Mouse (Mus musculus) urinary bladder, postnatal 4 days (tissue): ENCODE data around the gene Pnpo.
A peak's percentile ranks its signal among the peaks of the same experiment; 100 is the strongest.

Source experiments
- DNase-seq, 2 experiments: peaks; one replicate each; pipeline ENCODE4 v3.0.0; 2021 to 2022; ENCODE audit warnings: low spot score in 2 of 2

Pnpo gene

GRCm38 (mm10) chr11:96937549-96938425 is 6.0 kb downstream of the Pnpo start:
- DNase-seq: peak; percentile 64 to 69

GRCm38 (mm10) chr11:96935872-96936650 is 7.7 kb downstream of the Pnpo start:
- no peak for DNase-seq

- DNase-seq: peak in 1 of 2 experiments; percentile 62
These were observed 8.8 kb downstream of the Pnpo start for GRCm38 (mm10) chr11:96934921-96935356.

- DNase-seq: no peak
These were observed 10.1 kb downstream of the Pnpo start for GRCm38 (mm10) chr11:96933562-96934276.

- no peak for DNase-seq
These were observed 12.3 kb downstream of the Pnpo start for GRCm38 (mm10) chr11:96931327-96932062.

- no peak for DNase-seq
These were observed 13.9 kb downstream of the Pnpo start for GRCm38 (mm10) chr11:96929766-96930331.

- no peak for DNase-seq
These were observed 14.6 kb downstream of the Pnpo start for GRCm38 (mm10) chr11:96929096-96929765.

GRCm38 (mm10) chr11:96928691-96929090 is 15.1 kb downstream of the Pnpo start:
- no peak for DNase-seq

- DNase-seq: no peak
These were observed 15.7 kb downstream of the Pnpo start, which contains the start of gene Prr15l for GRCm38 (mm10) chr11:96928088-96928487. TSS of gene Prr15l (plus strand) at chr11:96928104.

GRCm38 (mm10) chr11:96926587-96926986 is 17.2 kb downstream of the Pnpo start:
- no peak for DNase-seq

GRCm38 (mm10) chr11:96925469-96926148 is 18.2 kb downstream of the Pnpo start:
- DNase-seq: no peak

GRCm38 (mm10) chr11:96924861-96925260 is 18.9 kb downstream of the Pnpo start:
- no peak for DNase-seq

- no peak for DNase-seq
These were observed 24.8 kb downstream of the Pnpo start for GRCm38 (mm10) chr11:96919003-96919402.

- DNase-seq: no peak
These were observed 26.4 kb downstream of the Pnpo start for GRCm38 (mm10) chr11:96917415-96917814.

GRCm38 (mm10) chr11:96916885-96917396 is 26.8 kb downstream of the Pnpo start:
- no peak for DNase-seq

- DNase-seq: peak; percentile 99
These were observed 27.5 kb downstream of the Pnpo start, which contains the start of gene Cdk5rap3 for GRCm38 (mm10) chr11:96916044-96916884. TSS of gene Cdk5rap3 (minus strand) at chr11:96916496.

GRCm38 (mm10) chr11:96912682-96913081 is 31.1 kb downstream of the Pnpo start:
- DNase-seq: no peak

GRCm38 (mm10) chr11:96910003-96910402 is 33.8 kb downstream of the Pnpo start:
- DNase-seq: peak; percentile 63 to 79
